Mouse (Mus musculus): ENCODE measurements around the gene Gm20388.

- TF ChIP-seq CHD2 (IDR thresholded peaks at IDR 0.05; ENCODE audit: low read depth, low read length) (no peak), HCFC1 (IDR thresholded peaks at IDR 0.05; ENCODE audit: borderline replicate concordance, insufficient read depth, low read length) (no peak), MAFK (IDR thresholded peaks at IDR 0.05; ENCODE audit: insufficient read depth, low read depth, low read length) (no peak), ZC3H11A (IDR thresholded peaks at IDR 0.05; ENCODE audit: borderline replicate concordance, low read depth, low read length) (no peak)
These were observed 1818.7 kb downstream of the Gm20388 start, which contains the start of gene Jph3 for GRCm38 (mm10) chr8:121729323-121729722.
